Mouse (Mus musculus) urinary bladder, postnatal 10 days (tissue): ENCODE data around the gene Car4.

Experiments used
- DNase-seq: peaks from one replicate; pipeline ENCODE4 v3.0.0; 2022; ENCODE audit warnings: low spot score

Car4 gene

GRCm38 (mm10) chr11:85013121-85013520 lies 55.5 kb downstream of the Car4 start:
- DNase-seq = no peak
